Mouse (Mus musculus) heart, adult 2 months (tissue): Measurements from ENCODE around the gene Edn3. TPM values are rescaled to one million over a fixed set of nuclear protein-coding genes. Genes with fewer than 3 reads are reported as not detected.

Experiments
- DNase-seq, 2 experiments: peaks; one replicate each; pipeline ENCODE4 v3.0.0; 2021
- H3K27ac ChIP-seq: fragments of 200-600 bp; 2 replicates; pipeline ENCODE4 v1.8.1; 2022
- H3K27me3 ChIP-seq: fragments of 200-500 bp; 2 replicates; pipeline ENCODE4 v1.6.1; 2012; ENCODE audit warnings: mild to moderate bottlenecking, low read length, inconsistent platforms, mixed read lengths; ENCODE audit not compliant: control insufficient read depth, insufficient read depth
- H3K36me3 ChIP-seq: fragments of 200-500 bp; 2 replicates; pipeline ENCODE4 v1.6.1; 2012; ENCODE audit warnings: low read length, inconsistent platforms; ENCODE audit not compliant: control insufficient read depth, insufficient read depth
- H3K4me1 ChIP-seq: fragments of 200-500 bp; 2 replicates; pipeline ENCODE4 v1.6.1; 2011; ENCODE audit warnings: low read length; ENCODE audit not compliant: control insufficient read depth, insufficient read depth
- H3K4me3 ChIP-seq: fragments of 200-600 bp; 2 replicates; pipeline ENCODE4 v1.8.1; 2022
- H3K79me2 ChIP-seq: fragments of 200-500 bp; replicated peaks from 2 replicates; pipeline ENCODE4 v1.6.1; 2012; ENCODE audit warnings: mild to moderate bottlenecking, inconsistent platforms, low read length, moderate library complexity, mixed read lengths; ENCODE audit not compliant: control insufficient read depth, insufficient read depth
- H3K9ac ChIP-seq: fragments of 200-500 bp; 2 replicates; pipeline ENCODE4 v1.6.1; 2012; ENCODE audit warnings: low read depth, mild to moderate bottlenecking, control low read depth, inconsistent platforms, low read length, mixed read lengths
- CTCF ChIP-seq: fragments of 200-600 bp; IDR thresholded peaks from 2 replicates; pipeline ENCODE4 v1.8.1; 2022; ENCODE audit warnings: antibody characterized with exemption, mild to moderate bottlenecking, moderate library complexity
- EP300 ChIP-seq: fragments of 200-500 bp; IDR thresholded peaks from 2 replicates; pipeline ENCODE4 v1.6.1; 2011; ENCODE audit warnings: low read depth, low read length, control low read depth; ENCODE audit not compliant: insufficient read depth
- POLR2A ChIP-seq: fragments of 200-500 bp; IDR thresholded peaks from 2 replicates; pipeline ENCODE4 v1.6.1; 2011; ENCODE audit warnings: mild to moderate bottlenecking, low read depth, low read length, control low read depth; ENCODE audit not compliant: insufficient read depth
- WGBS: fragments of 180-500 bp; shearing (Covaris S2); methylation state at CpG from one replicate; pipeline ENCODE4 v1.1.7; 2018; 5-methylcytosine and 5-hydroxymethylcytosine counted together
- intact Hi-C: fragments of 180-260 bp; cut with DNase I; formaldehyde crosslinking; loops from one replicate; pipeline ENCODE4 v1.15.1; 2025
- polyA plus RNA-seq: library from polyadenylated mRNA; depleted of rRNA; stranded (reverse); fragments of >200 nt; gene quantifications from 2 replicates; pipeline ENCODE4 v1.2.3, GENCODE M21; 2012
- total RNA-seq, 2 experiments: library from RNA; stranded (reverse); gene quantifications; 2 replicates each; pipeline ENCODE4 v1.2.3; 2021

Edn3 gene
- total and polyA plus RNA-seq, 3 experiments: 0.37 to 1.5 (median 1.4) TPM

GRCm38 (mm10) chr2:174782016-174782415 lies 21.6 kb downstream of the Edn3 start:
- 87% methylated on average over 4 of the region's 4 CpGs for WGBS
- TF ChIP-seq CTCF: no peak
- TF ChIP-seq POLR2A: no peak
- no peak for TF ChIP-seq EP300
- Histone ChIP-seq H3K36me3 (no peaks in the 10 kb centered on the region), H3K27me3 (no peaks in the 10 kb centered on the region), H3K79me2 (no peaks in the 10 kb centered on the region), H3K4me1 (no peaks in the 10 kb centered on the region), H3K27ac (no peak overlapping the region), H3K9ac (no peak overlapping the region), H3K4me3 (no peak overlapping the region)
- no peak for DNase-seq
- intact Hi-C loops: no loop called here

DNA sequence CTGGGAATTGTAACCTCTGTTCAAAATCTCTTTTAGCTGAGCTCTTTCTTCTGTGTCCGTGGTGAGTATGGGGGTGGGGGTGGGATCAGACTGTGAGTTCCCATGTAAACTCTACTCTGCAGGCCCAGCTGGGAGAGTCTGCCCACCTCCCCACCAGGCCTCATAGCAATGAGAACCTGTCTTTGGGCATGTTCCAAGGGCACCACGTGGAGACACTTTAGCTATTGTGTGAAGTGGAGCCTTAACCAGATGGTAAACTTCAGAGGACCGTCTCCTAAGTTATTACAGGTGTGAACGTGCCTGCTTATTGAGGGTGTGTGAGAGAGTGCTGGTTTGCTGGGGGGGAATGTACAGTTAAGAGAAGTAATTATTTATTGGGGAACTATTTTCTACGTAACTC lies 22.5 kb downstream of the Edn3 start:
- Histone ChIP-seq H3K27ac (no peak overlapping the region), H3K4me3 (no peak overlapping the region), H3K79me2 (no peaks in the 10 kb centered on the region), H3K27me3 (no peaks in the 10 kb centered on the region), H3K4me1 (no peaks in the 10 kb centered on the region), H3K9ac (no peak overlapping the region), H3K36me3 (no peaks in the 10 kb centered on the region)
- intact Hi-C loops: no loop called here
- 72% methylated on average over 5 of the region's 5 CpGs for WGBS
- TF ChIP-seq CTCF (no peak), POLR2A (no peak), EP300 (no peak)
- no peak for DNase-seq

- Histone ChIP-seq H3K27ac (no peak overlapping the region), H3K79me2 (no peaks in the 10 kb centered on the region), H3K4me1 (no peaks in the 10 kb centered on the region), H3K36me3 (no peaks in the 10 kb centered on the region), H3K9ac (no peak overlapping the region), H3K4me3 (no peak overlapping the region), H3K27me3 (no peaks in the 10 kb centered on the region)
- TF ChIP-seq EP300 (no peak), CTCF (no peak), POLR2A (no peak)
- intact Hi-C loops: no loop called here
- no peak for DNase-seq
Observed at GRCm38 (mm10) chr2:174788830-174789229, 28.4 kb downstream of the Edn3 start.

GRCm38 (mm10) chr2:174792436-174793125 lies 32.2 kb downstream of the Edn3 start:
- no peaks in the 10 kb centered on the region for H3K27me3 ChIP-seq
- no peak for DNase-seq
- H3K36me3 ChIP-seq: no peaks in the 10 kb centered on the region
- no peak overlapping the region for H3K27ac ChIP-seq
- TF ChIP-seq POLR2A: no peak
- no peak for TF ChIP-seq EP300
- no peak for TF ChIP-seq CTCF
- no peak overlapping the region for H3K9ac ChIP-seq
- no peaks in the 10 kb centered on the region for H3K4me1 ChIP-seq
- intact Hi-C loops: no loop called here
- 70% methylated on average over 8 of the region's 8 CpGs for WGBS
- H3K4me3 ChIP-seq: no peak overlapping the region
- no peaks in the 10 kb centered on the region for H3K79me2 ChIP-seq

DNA sequence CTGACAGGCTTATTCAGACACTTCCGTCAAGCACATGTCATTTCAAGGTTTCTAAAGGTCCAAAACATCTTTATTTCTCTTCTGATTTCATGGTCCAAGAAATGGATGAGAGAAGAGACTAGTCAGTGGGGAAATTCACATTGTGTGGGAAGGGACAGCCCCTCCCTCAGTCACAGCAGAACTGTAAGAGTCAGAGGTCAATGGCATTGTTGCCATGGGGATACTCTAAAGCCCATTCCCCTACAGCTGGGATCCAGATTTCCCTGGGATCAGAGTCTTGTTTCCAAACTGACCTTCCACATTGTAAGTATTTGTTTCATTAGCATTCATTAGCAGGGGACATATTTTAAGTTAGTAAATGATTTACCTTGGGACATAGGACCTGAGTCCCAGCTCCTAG lies 32.8 kb downstream of the Edn3 start:
- no peak for DNase-seq
- no peak overlapping the region for H3K27ac ChIP-seq
- 97% methylated on average over 1 of the region's 1 CpGs for WGBS
- no peaks in the 10 kb centered on the region for H3K79me2 ChIP-seq
- no peaks in the 10 kb centered on the region for H3K4me1 ChIP-seq
- H3K36me3 ChIP-seq: no peaks in the 10 kb centered on the region
- no peak overlapping the region for H3K4me3 ChIP-seq
- TF ChIP-seq CTCF (no peak), EP300 (no peak), POLR2A (no peak)
- H3K9ac ChIP-seq: no peak overlapping the region
- H3K27me3 ChIP-seq: no peaks in the 10 kb centered on the region
- intact Hi-C loops: no loop called here

DNA sequence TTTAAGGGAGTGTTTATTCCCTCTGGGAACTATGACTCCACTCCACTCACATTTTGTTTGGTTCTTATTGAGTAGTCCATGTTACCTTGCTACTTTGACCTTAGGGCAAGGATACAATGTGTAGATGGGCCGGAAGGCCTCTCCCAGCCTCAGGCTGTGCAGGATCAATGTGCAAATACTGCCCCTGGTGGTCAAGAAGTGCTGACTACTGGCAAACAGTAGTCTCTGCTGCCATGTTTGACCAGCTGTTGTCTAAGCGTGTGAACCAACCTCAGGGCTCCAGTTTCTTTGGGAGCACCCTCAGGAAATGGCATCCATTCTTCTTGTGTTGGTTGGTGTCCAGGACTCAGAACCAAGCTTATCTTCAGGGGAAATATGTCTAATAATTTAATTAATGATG lies 36.6 kb downstream of the Edn3 start:
- DNase-seq: no peak
- no peaks in the 10 kb centered on the region for H3K36me3 ChIP-seq
- H3K4me1 ChIP-seq: no peaks in the 10 kb centered on the region
- H3K27ac ChIP-seq: no peak overlapping the region
- H3K27me3 ChIP-seq: no peaks in the 10 kb centered on the region
- intact Hi-C loops: no loop called here
- H3K4me3 ChIP-seq: no peak overlapping the region
- H3K79me2 ChIP-seq: no peaks in the 10 kb centered on the region
- 77% methylated on average over 2 of the region's 2 CpGs for WGBS
- H3K9ac ChIP-seq: no peak overlapping the region
- TF ChIP-seq EP300 (no peak), CTCF (peak; percentile 22)
